Mouse (Mus musculus) common myeloid progenitor, adult 5-6 weeks (primary cell): Measurements from ENCODE around the gene Trim63. TPM values are rescaled to one million over a fixed set of nuclear protein-coding genes. Genes with fewer than 3 reads are reported as not detected.
A peak's percentile ranks its signal among the peaks of the same experiment; 100 is the strongest.

Experiments
- ATAC-seq: replicated peaks from 2 replicates; pipeline ENCODE4 v1.8.0; 2016; ENCODE audit warnings: low read depth, mild to moderate bottlenecking, moderate TSS enrichment, inconsistent platforms; ENCODE audit not compliant: poor library complexity, severe bottlenecking
- total RNA-seq: library from RNA; stranded (forward); fragments of 200-1000, 187-1606 nt; gene quantifications from 2 replicates; pipeline ENCODE4 v1.2.3, GENCODE M21; 2017

Gene Trim63
- total RNA-seq, 1 experiment from 2014 or later = not detected

GRCm38 (mm10) chr4:134297369-134297768 lies 17.6 kb upstream of the Trim63 start:
- no peak for ATAC-seq

GRCm38 (mm10) chr4:134298626-134299497 lies 16.1 kb upstream of the Trim63 start:
- ATAC-seq = no peak

GRCm38 (mm10) chr4:134299498-134299810 lies 15.5 kb upstream of the Trim63 start:
- no peak for ATAC-seq

- ATAC-seq = peak; percentile 62
These were observed 14.6 kb upstream of the Trim63 start for GRCm38 (mm10) chr4:134300316-134300715.

GRCm38 (mm10) chr4:134302084-134302483 lies 12.8 kb upstream of the Trim63 start:
- no peak for ATAC-seq

GRCm38 (mm10) chr4:134306963-134307362 lies 8.0 kb upstream of the Trim63 start:
- ATAC-seq = no peak

- peak; percentile 95 for ATAC-seq
These were observed 7.4 kb upstream of the Trim63 start for GRCm38 (mm10) chr4:134307367-134308072.

GRCm38 (mm10) chr4:134310106-134310505 lies 4.8 kb upstream of the Trim63 start:
- no peak for ATAC-seq

GRCm38 (mm10) chr4:134310656-134311055 lies 4.3 kb upstream of the Trim63 start:
- no peak for ATAC-seq

GRCm38 (mm10) chr4:134311784-134312183 lies 3.1 kb upstream of the Trim63 start:
- no peak for ATAC-seq

GRCm38 (mm10) chr4:134312341-134312740 lies 2.6 kb upstream of the Trim63 start:
- ATAC-seq = no peak

GRCm38 (mm10) chr4:134312901-134313300 lies 2.0 kb upstream of the Trim63 start:
- no peak for ATAC-seq

- no peak for ATAC-seq
These were observed 752 bp upstream of the Trim63 start for GRCm38 (mm10) chr4:134314081-134314655.

GRCm38 (mm10) chr4:134315470-134315869 lies 550 bp downstream of the Trim63 start:
- ATAC-seq = no peak

- ATAC-seq = peak; percentile 45
These were observed 1.5 kb downstream of the Trim63 start for GRCm38 (mm10) chr4:134316390-134316789.

- no peak for ATAC-seq
These were observed 4.2 kb downstream of the Trim63 start for GRCm38 (mm10) chr4:134319074-134319473.

GRCm38 (mm10) chr4:134319674-134320073 lies 4.8 kb downstream of the Trim63 start:
- no peak for ATAC-seq

GRCm38 (mm10) chr4:134321524-134321923 lies 6.6 kb downstream of the Trim63 start:
- ATAC-seq = no peak

GRCm38 (mm10) chr4:134324655-134325054 lies 9.7 kb downstream of the Trim63 start:
- no peak for ATAC-seq

GRCm38 (mm10) chr4:134326859-134327530 lies 12.1 kb downstream of the Trim63 start:
- ATAC-seq = no peak

- ATAC-seq = no peak
These were observed 13.2 kb downstream of the Trim63 start for GRCm38 (mm10) chr4:134328151-134328550.
